Mouse (Mus musculus) kidney, adult 2 months (tissue): Measurements from ENCODE around the gene Tgfb1.
A peak's percentile ranks its signal among the peaks of the same experiment; 100 is the strongest.

ENCODE experiments used
- CTCF ChIP-seq: fragments of 200-500 bp; conservative IDR thresholded peaks from 2 replicates; pipeline ENCODE4 v1.5.1; 2011; ENCODE audit warnings: low read depth, mild to moderate bottlenecking, control low read depth, low read length, moderate library complexity, mixed read lengths; ENCODE audit not compliant: insufficient read depth, insufficient read length
- POLR2A ChIP-seq: fragments of 200-500 bp; IDR thresholded peaks from one replicate; pipeline ENCODE4 v1.6.1; 2011; ENCODE audit warnings: low read depth, low read length, control low read depth

DNA sequence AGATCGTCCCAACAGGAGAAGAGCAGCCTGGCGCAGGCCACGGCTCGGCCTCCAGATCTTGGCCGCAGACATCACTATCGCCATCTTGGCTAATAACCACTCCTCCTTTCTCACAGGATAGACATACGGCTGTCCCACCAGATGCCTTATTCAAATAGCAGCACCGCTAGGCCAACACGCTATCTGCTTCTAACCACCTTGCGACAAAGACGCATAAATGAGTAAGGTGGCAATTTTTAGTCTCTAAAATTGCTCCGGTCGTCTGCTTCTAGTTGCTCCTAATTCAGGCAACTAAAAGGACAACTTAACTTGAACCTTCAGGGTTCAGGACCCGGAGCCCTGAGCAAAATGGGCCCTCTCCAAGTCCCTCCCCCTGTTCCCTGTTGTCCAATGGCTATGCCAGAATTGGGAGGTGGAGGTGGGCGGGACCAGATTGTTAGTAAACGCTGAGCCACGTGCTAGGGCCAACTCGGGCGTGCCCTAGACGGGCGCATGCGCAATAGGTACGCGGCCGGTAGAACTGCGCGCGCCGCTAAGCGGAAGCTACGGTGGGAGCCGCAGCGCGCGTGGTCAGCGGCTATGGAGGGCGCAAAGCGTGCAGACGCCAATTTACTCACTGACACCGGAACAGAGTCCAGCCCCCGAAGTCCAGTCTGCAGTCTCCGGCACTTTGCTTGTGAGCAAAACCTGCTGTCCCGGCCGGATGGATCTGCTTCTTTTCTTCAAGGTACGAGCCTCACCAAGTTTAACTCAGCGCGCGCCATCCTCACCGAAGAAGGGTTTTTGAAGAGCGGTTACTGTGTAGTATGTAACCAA lies 27.9 kb upstream of the Tgfb1 start, which contains the start of the genes Bckdha and Exosc5:
- TF ChIP-seq CTCF = no peak
- peak; percentile 73 for TF ChIP-seq POLR2A
